10 mouse cellular contexts compared by ENCODE assay signal in the genomic region with DNA sequence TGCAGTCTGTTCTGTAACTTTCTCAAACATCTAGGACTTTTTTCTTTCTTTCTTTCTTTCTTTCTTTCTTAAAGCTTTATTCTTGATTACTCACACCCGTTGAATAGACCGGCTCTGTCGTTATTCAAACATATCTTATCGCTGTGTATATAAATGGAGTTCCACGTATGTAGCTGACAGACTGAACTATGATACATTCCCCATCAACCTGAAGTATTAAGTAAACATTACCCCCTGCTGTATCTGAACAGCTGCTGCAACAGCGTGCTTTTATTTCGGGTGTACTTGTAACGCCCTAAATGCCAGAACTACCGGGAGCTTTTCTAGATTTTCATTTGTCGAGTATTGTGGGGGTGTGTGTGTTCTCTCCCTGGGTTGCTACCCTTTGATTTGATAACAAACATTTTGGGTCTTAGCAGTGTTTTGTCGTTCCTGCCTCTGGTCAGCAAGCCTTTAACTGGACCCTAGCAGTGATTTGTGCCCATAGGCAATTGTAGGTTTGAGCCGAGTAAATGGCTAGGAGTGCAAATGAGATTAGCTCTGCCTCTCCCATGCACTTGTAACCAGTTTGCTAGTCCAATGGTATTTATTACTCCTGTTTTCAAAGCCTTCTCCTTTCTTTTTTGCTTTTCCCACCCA. TPM values are rescaled to one million over a fixed set of nuclear protein-coding genes. Genes with fewer than 3 reads are reported as not detected.
A peak's percentile ranks its signal among the peaks of the same experiment; 100 is the strongest.
DNase-seq lines count a peak whose midpoint lies in the region; ATAC-seq and TF ChIP-seq lines count a peak whose summit lies in the region.
"Had no signal": no experiment of that assay in that cellular context is flagged by ENCODE, and none has a peak within 500 bp of the region (broad histone marks: within the 10 kb centered on the region; RNA-seq: fewer than 3 reads in every experiment).

No protein-coding gene starts in this region.

- no peaks in the 10 kb centered on the region for H3K9me3 ChIP-seq in forebrain, embryonic 15.5 days
- no peaks in the 10 kb centered on the region for H3K9me3 ChIP-seq in limb, embryonic 14.5 days (ENCODE audit: control insufficient read depth, low read length)

- H3K36me3 ChIP-seq in forebrain, embryonic 15.5 days, result peaks cover 6% of the 10 kb centered on the region; the same call in 1 of the 2 replicates
- peaks cover 19% of the 10 kb centered on the region for H3K36me3 ChIP-seq in limb, embryonic 14.5 days (ENCODE audit: control insufficient read depth, insufficient read depth, low read length)

- 38% methylated on average over 12 of the region's 12 CpGs for WGBS in forebrain, embryonic 15.5 days
- 54% methylated on average over 12 of the region's 12 CpGs for WGBS in limb, embryonic 14.5 days
- 8% methylated on average over 12 of the region's 12 CpGs for WGBS in olfactory bulb, adult 2 months

- H3K4me1 ChIP-seq in forebrain, embryonic 15.5 days, result peaks cover 41% of the 10 kb centered on the region
- H3K4me1 ChIP-seq in limb, embryonic 14.5 days (ENCODE audit: control insufficient read depth, insufficient read depth, low read length), result peaks cover 19% of the 10 kb centered on the region
- H3K4me1 ChIP-seq in olfactory bulb, adult 2 months (ENCODE audit: control insufficient read depth, insufficient read depth, low read length), result peaks cover 19% of the 10 kb centered on the region

- peak overlapping the region; percentile 98; the same call in 1 of the 2 replicates for H3K9ac ChIP-seq in forebrain, embryonic 15.5 days (replicated peaks)
- peak overlapping the region; percentile 75; the same call in 1 of the 2 replicates for H3K9ac ChIP-seq in limb, embryonic 14.5 days (ENCODE audit: low read depth, low read length, severe bottlenecking)

- H3K27me3 ChIP-seq in forebrain, embryonic 15.5 days, result no peaks in the 10 kb centered on the region
- H3K27me3 ChIP-seq in limb, embryonic 14.5 days (ENCODE audit: control insufficient read depth, insufficient read depth, low read length), result no peaks in the 10 kb centered on the region

- no peak for ATAC-seq in forebrain, embryonic 15.5 days (replicated peaks)
- no peak for ATAC-seq in limb, embryonic 14.5 days (ENCODE audit: low FRiP score, low read depth)

- peak overlapping the region; percentile 94 for H3K4me2 ChIP-seq in forebrain, embryonic 15.5 days (replicated peaks)
- peak overlapping the region; percentile 99 for H3K4me2 ChIP-seq in limb, embryonic 14.5 days (replicated peaks; ENCODE audit: low read depth, low read length, severe bottlenecking)

- no peak for TF ChIP-seq POLR2A in limb, embryonic 14.5 days (IDR thresholded peaks at IDR 0.05; ENCODE audit: borderline replicate concordance, extremely low read depth, insufficient read depth, insufficient read length)
- TF ChIP-seq POLR2A in olfactory bulb, adult 2 months (IDR thresholded peaks at IDR 0.05; ENCODE audit: insufficient read depth, low read depth, low read length), result no peak

- no peak for TF ChIP-seq CTCF in layer of hippocampus, adult 2 months (conservative IDR thresholded peaks at IDR 0.05)
- no peak for TF ChIP-seq CTCF in olfactory bulb, adult 2 months (IDR thresholded peaks at IDR 0.05; ENCODE audit: insufficient read depth, low read depth, low read length)

- peak overlapping the region; percentile 97 for H3K27ac ChIP-seq in layer of hippocampus, adult 2 months
- peak overlapping the region; percentile 99; the same call in 1 of the 2 replicates for H3K27ac ChIP-seq in forebrain, embryonic 15.5 days (replicated peaks)
- H3K27ac ChIP-seq in limb, embryonic 14.5 days (replicated peaks; ENCODE audit: low read depth, low read length), result no peak overlapping the region
- peak overlapping the region; percentile 82 for H3K27ac ChIP-seq in olfactory bulb, adult 2 months (ENCODE audit: insufficient read depth, low read depth, low read length)

- H3K4me3 ChIP-seq in layer of hippocampus, adult 2 months, result peak overlapping the region; percentile 72
- H3K4me3 ChIP-seq in forebrain, embryonic 15.5 days, result peak overlapping the region; percentile 99
- H3K4me3 ChIP-seq in limb, embryonic 14.5 days (replicated peaks; ENCODE audit: low read length), result peak overlapping the region; percentile 67
- no peak overlapping the region for H3K4me3 ChIP-seq in olfactory bulb, adult 2 months (ENCODE audit: insufficient read depth, low read depth, low read length)

- DNase-seq in layer of hippocampus, adult 2 months (ENCODE audit: low spot score in 2 of 2), result no peak
- no peak for DNase-seq in layer of hippocampus, adult 8-10 months (ENCODE audit: low spot score in 2 of 2)
- DNase-seq in limb, embryonic 14.5 days (ENCODE audit: low spot score), result no peak
- no peak for DNase-seq in adrenal gland, adult 8-10 months
- no peak for DNase-seq in cerebellum, postnatal 25 days
- DNase-seq: heart, postnatal 4 days; lung, postnatal 14 days had no signal

RNA-seq across cellular contexts. Expression of a gene that starts 1.5 kb away (rescaled TPM):
- 10 to 100 TPM; 68.7 to 72.4 TPM for total RNA-seq in layer of hippocampus, adult 2 months (2021)
- total RNA-seq in layer of hippocampus, adult 8-10 months (2022), result 10 to 100 TPM; 63.5 to 77.5 (median 67.4) TPM
- 32.2 and 35.4 TPM in 2 replicates for polyA plus RNA-seq in forebrain, embryonic 15.5 days (2015; fragmentation: Nextera tagmentation; extraction: Ambion mirVana)
- 27.7 and 31.8 TPM in 2 replicates for polyA plus RNA-seq in limb, embryonic 14.5 days (2012; rRNA removed)
- 21.1 and 22.9 TPM in 2 replicates for polyA plus RNA-seq in limb, embryonic 14.5 days (2014; fragmentation: Nextera tagmentation; extraction: Ambion mirVana)
- not detected in 2 replicates for polyA plus RNA-seq in olfactory bulb, adult 2 months (2012; ENCODE audit: insufficient read depth, insufficient read length, low replicate concordance, missing spikeins)
- total RNA-seq in adrenal gland, adult 8-10 months (2022), result 10 to 100 TPM; 49.5 to 65.4 (median 54.9) TPM

RNA-seq across cellular contexts. Expression of a gene that starts 1.6 kb away (rescaled TPM):
- total RNA-seq in layer of hippocampus, adult 2 months (2021), result 1,000 to 10,000 TPM; 1,998 to 2,007 TPM
- total RNA-seq in layer of hippocampus, adult 8-10 months (2022), result 1,000 to 10,000 TPM; 1,589 to 1,685 (median 1,649) TPM
- 95.0 and 102 TPM in 2 replicates for polyA plus RNA-seq in forebrain, embryonic 15.5 days (2015; fragmentation: Nextera tagmentation; extraction: Ambion mirVana)
- 39.0 and 51.9 TPM in 2 replicates for polyA plus RNA-seq in limb, embryonic 14.5 days (2012; rRNA removed)
- polyA plus RNA-seq in limb, embryonic 14.5 days (2014; fragmentation: Nextera tagmentation; extraction: Ambion mirVana), result 29.1 and 29.8 TPM in 2 replicates
- 194 and 284 TPM in 2 replicates for polyA plus RNA-seq in olfactory bulb, adult 2 months (2012; ENCODE audit: insufficient read depth, insufficient read length, low replicate concordance, missing spikeins)
- total RNA-seq in adrenal gland, adult 8-10 months (2022), result 10 to 100 TPM; 34.5 to 45.6 (median 42.7) TPM

RNA-seq across cellular contexts. Expression of a gene that starts 18.8 kb away (rescaled TPM):
- total RNA-seq in layer of hippocampus, adult 2 months (2021), result under 1 TPM in 1 of 2 experiments, not detected in 1; 0.18 TPM
- not detected for total RNA-seq in layer of hippocampus, adult 8-10 months (2022)
- polyA plus RNA-seq in forebrain, embryonic 15.5 days (2015; fragmentation: Nextera tagmentation; extraction: Ambion mirVana), result 0.78 and 1.0 TPM in 2 replicates
- 0.48 and 0.53 TPM in 2 replicates for polyA plus RNA-seq in limb, embryonic 14.5 days (2012; rRNA removed)
- polyA plus RNA-seq in limb, embryonic 14.5 days (2014; fragmentation: Nextera tagmentation; extraction: Ambion mirVana), result 0.34 and 0.46 TPM in 2 replicates
- polyA plus RNA-seq in olfactory bulb, adult 2 months (2012; ENCODE audit: insufficient read depth, insufficient read length, low replicate concordance, missing spikeins), result not detected in 2 replicates
- not detected for total RNA-seq in adrenal gland, adult 8-10 months (2022)
- total RNA-seq: heart, postnatal 4 days had no signal
- polyA plus RNA-seq: cerebellum, adult 2 months had no signal

Comparison
In these comparisons a context has a peak if more than half of its experiments do, and no peak if none do; other contexts are left out.
1. RNA of a gene that starts 1.6 kb away (total RNA-seq): 1,998 to 2,007 TPM in layer of hippocampus, adult 2 months and 1,589 to 1,685 TPM in layer of hippocampus, adult 8-10 months; 34.5 to 45.6 TPM in adrenal gland, adult 8-10 months; every median in the first group is over 10 times any median in the second.